Mouse (Mus musculus) erythroblast, embryonic 14.5 days (primary cell): ENCODE measurements around the gene Tut7. TPM values are rescaled to one million over a fixed set of nuclear protein-coding genes. Genes with fewer than 3 reads are reported as not detected.

ENCODE experiments used
- H3K27me3 ChIP-seq: 2 replicates; pipeline ENCODE4 v1.6.1; 2012; ENCODE audit warnings: inconsistent platforms; ENCODE audit not compliant: control insufficient read depth
- H3K36me3 ChIP-seq: 2 replicates; pipeline ENCODE4 v1.6.1; 2012; ENCODE audit warnings: mild to moderate bottlenecking, inconsistent platforms; ENCODE audit not compliant: control insufficient read depth
- H3K4me1 ChIP-seq: 2 replicates; pipeline ENCODE4 v1.6.1; 2012; ENCODE audit warnings: inconsistent platforms; ENCODE audit not compliant: control insufficient read depth
- H3K4me3 ChIP-seq: replicated peaks from 2 replicates; pipeline ENCODE3; 2012; ENCODE audit warnings: moderate library complexity, mild to moderate bottlenecking, inconsistent platforms
- H3K9me3 ChIP-seq: 2 replicates; pipeline ENCODE4 v1.6.1; 2012; ENCODE audit warnings: low read length, inconsistent platforms, mixed read lengths; ENCODE audit not compliant: control insufficient read depth
- GATA1 ChIP-seq: IDR thresholded peaks from 2 replicates; pipeline ENCODE4 v1.6.1; 2012; ENCODE audit warnings: low read length, inconsistent platforms, mixed read lengths
- TAL1 ChIP-seq: IDR thresholded peaks from 3 replicates; pipeline ENCODE4 v1.6.1; 2012; ENCODE audit warnings: low read length, inconsistent platforms, mixed read lengths
- polyA plus RNA-seq: library from polyadenylated mRNA; stranded (reverse); fragments of >175 nt; gene quantifications from 2 replicates; pipeline ENCODE4 v1.2.3, GENCODE M21; 2012

The Tut7 gene
- polyA plus RNA-seq, 1 experiment: 8.1 TPM

GRCm38 (mm10) chr13:59836101-59836798 is 13.3 kb upstream of the Tut7 start:
- no peaks in the 10 kb centered on the region; the same call in 1 of the 2 replicates for H3K36me3 ChIP-seq
- H3K9me3 ChIP-seq: no peaks in the 10 kb centered on the region
- no peak for TF ChIP-seq TAL1
- no peak for TF ChIP-seq GATA1
- H3K4me1 ChIP-seq: peaks cover 56% of the 10 kb centered on the region
- H3K4me3 ChIP-seq: peak overlapping the region; percentile 29
- H3K27me3 ChIP-seq: no peaks in the 10 kb centered on the region; the same call in 1 of the 2 replicates

GRCm38 (mm10) chr13:59834786-59835452 is 12.0 kb upstream of the Tut7 start:
- H3K4me3 ChIP-seq: no peak overlapping the region
- TF ChIP-seq GATA1 (no peak), TAL1 (no peak)
- no peaks in the 10 kb centered on the region; the same call in 1 of the 2 replicates for H3K36me3 ChIP-seq
- peaks cover 47% of the 10 kb centered on the region for H3K4me1 ChIP-seq
- no peaks in the 10 kb centered on the region; the same call in 1 of the 2 replicates for H3K27me3 ChIP-seq
- H3K9me3 ChIP-seq: no peaks in the 10 kb centered on the region

- H3K27me3 ChIP-seq: peaks cover 3% of the 10 kb centered on the region; the same call in 1 of the 2 replicates
- no peaks in the 10 kb centered on the region for H3K9me3 ChIP-seq
- TF ChIP-seq TAL1 (no peak), GATA1 (no peak)
- peaks cover 38% of the 10 kb centered on the region for H3K4me1 ChIP-seq
- no peaks in the 10 kb centered on the region for H3K36me3 ChIP-seq
- no peak overlapping the region for H3K4me3 ChIP-seq
These were observed 9.9 kb upstream of the Tut7 start for GRCm38 (mm10) chr13:59832871-59833270.

DNA sequence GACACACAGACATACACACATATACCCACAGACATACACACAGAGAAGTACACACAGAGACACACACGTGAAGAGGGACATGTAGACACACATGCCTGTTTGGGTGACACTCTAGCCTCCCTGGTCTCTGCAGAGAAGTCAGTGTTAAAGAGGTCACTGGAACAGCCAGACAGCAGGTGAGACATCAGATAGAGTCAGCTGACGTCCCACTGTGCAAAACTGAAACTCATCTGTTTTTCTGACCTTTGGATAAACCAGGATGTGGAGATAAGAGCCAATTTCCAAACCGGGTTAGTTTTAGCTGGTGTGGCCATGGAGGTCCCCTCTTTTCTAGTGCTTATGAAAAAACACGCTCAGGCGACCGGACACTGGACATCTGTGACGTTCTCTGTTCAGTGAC is 9.5 kb upstream of the Tut7 start:
- Histone ChIP-seq H3K9me3 (no peaks in the 10 kb centered on the region), H3K4me1 (peaks cover 40% of the 10 kb centered on the region), H3K36me3 (no peaks in the 10 kb centered on the region), H3K27me3 (peaks cover 3% of the 10 kb centered on the region; the same call in 1 of the 2 replicates), H3K4me3 (no peak overlapping the region)
- no peak for TF ChIP-seq TAL1

DNA sequence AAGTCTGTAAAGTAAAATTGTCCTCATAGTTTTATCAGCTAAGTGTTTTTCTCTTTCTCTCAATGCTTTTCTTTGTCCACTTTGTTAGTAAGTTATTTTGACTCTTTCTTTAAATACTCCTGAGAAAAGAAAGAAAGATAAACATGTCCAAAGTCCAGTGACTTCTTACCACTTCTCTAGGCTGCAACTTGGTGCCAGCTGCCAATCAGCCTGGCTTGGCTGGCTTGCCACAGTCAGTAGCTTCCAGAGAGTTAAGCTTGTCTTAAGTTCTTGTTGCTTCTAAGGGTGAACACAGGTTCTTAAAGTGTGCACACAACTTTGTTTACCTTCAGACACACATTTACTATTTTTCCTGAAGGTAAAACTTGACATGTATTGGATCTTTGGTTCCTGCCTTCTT is 3.0 kb upstream of the Tut7 start:
- Histone ChIP-seq H3K27me3 (0 out of 2 replicates have a peak, but pooled peaks cover 3% of the 10 kb centered on the region), H3K4me3 (no peak overlapping the region), H3K4me1 (peaks cover 43% of the 10 kb centered on the region), H3K36me3 (peaks cover 15% of the 10 kb centered on the region), H3K9me3 (no peaks in the 10 kb centered on the region)
- TF ChIP-seq GATA1: no peak
- no peak for TF ChIP-seq TAL1

DNA sequence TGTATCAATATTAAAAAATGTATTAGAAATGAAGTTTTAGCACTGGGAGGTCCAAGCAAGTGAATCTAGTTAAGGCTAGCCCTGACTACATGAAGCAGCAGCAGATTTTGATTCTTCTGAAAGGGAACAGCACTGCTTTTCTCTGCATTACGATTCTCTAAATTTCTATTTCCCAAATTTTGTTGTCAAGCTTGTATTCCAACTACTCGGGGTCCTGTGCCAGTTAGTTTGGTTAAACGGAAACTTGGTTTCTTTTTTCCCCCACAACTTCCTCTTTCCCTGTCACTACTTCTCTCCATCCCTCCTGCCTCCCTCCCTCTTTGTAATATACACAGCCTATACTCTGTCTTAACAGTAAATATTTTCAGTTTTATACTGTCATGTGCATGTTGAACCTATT is 2.1 kb downstream of the Tut7 start:
- Histone ChIP-seq H3K9me3 (no peaks in the 10 kb centered on the region), H3K36me3 (peaks cover 66% of the 10 kb centered on the region), H3K4me3 (peak overlapping the region; percentile 79), H3K4me1 (peaks cover 70% of the 10 kb centered on the region), H3K27me3 (no peaks in the 10 kb centered on the region)
- TF ChIP-seq TAL1 (no peak), GATA1 (no peak)

DNA sequence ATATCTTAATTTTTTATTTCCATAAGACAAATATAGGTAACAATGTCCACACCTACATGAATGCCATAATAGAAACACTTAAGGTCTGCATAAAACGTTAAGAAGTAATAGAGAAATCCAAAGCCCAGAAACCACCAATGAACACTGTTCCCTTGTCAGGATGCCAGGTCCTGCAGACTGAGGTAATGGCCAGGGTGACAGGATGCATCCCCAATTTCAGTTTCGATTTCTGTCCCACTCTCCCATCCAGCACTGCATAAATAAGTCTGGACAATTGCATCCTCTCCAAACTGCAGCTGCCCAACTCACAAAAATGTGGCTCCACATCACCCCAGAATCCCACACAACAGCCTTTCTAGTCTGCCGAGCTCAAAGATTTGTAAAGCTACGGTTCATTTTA is 2.8 kb downstream of the Tut7 start:
- Histone ChIP-seq H3K9me3 (no peaks in the 10 kb centered on the region), H3K36me3 (peaks cover 73% of the 10 kb centered on the region), H3K4me3 (peak overlapping the region; percentile 79), H3K27me3 (no peaks in the 10 kb centered on the region), H3K4me1 (peaks cover 73% of the 10 kb centered on the region)
- TF ChIP-seq GATA1: no peak
- TF ChIP-seq TAL1: no peak

GRCm38 (mm10) chr13:59817352-59817751 is 5.6 kb downstream of the Tut7 start:
- H3K27me3 ChIP-seq: no peaks in the 10 kb centered on the region
- TF ChIP-seq GATA1: no peak
- TF ChIP-seq TAL1: no peak
- H3K36me3 ChIP-seq: peaks cover 96% of the 10 kb centered on the region
- peaks cover 79% of the 10 kb centered on the region for H3K4me1 ChIP-seq
- no peaks in the 10 kb centered on the region for H3K9me3 ChIP-seq
- peak overlapping the region; percentile 79 for H3K4me3 ChIP-seq

- Histone ChIP-seq H3K4me3 (peak overlapping the region; percentile 61), H3K9me3 (no peaks in the 10 kb centered on the region), H3K36me3 (peaks cover 98% of the 10 kb centered on the region), H3K4me1 (peaks cover 87% of the 10 kb centered on the region), H3K27me3 (no peaks in the 10 kb centered on the region)
- TF ChIP-seq TAL1: peak; percentile 98
- TF ChIP-seq GATA1: peak; percentile 100
These were observed 8.8 kb downstream of the Tut7 start for GRCm38 (mm10) chr13:59814109-59814591.
